Mouse (Mus musculus) cerebellum, adult 2 months (tissue): ENCODE results near the gene Srsf5. TPM values are rescaled to one million over a fixed set of nuclear protein-coding genes. Genes with fewer than 3 reads are reported as not detected.

ENCODE experiments used
- DNase-seq, 2 experiments: peaks; one replicate each; pipeline ENCODE4 v3.0.0; 2021
- H3K27ac ChIP-seq: fragments of 200-500 bp; 2 replicates; pipeline ENCODE4 v1.5.1; 2012; ENCODE audit warnings: low read length, control low read depth, inconsistent platforms; ENCODE audit not compliant: insufficient read depth
- H3K27me3 ChIP-seq: fragments of 200-500 bp; 2 replicates; pipeline ENCODE4 v1.6.1; 2012; ENCODE audit warnings: inconsistent platforms, mild to moderate bottlenecking, low read length, moderate library complexity; ENCODE audit not compliant: control insufficient read depth, insufficient read depth
- H3K4me1 ChIP-seq: fragments of 200-500 bp; 2 replicates; pipeline ENCODE4 v1.6.1; 2011; ENCODE audit warnings: low read length; ENCODE audit not compliant: control insufficient read depth, insufficient read depth
- H3K4me3 ChIP-seq: fragments of 200-500 bp; replicated peaks from 2 replicates; pipeline ENCODE3; 2011; ENCODE audit warnings: mild to moderate bottlenecking, low read depth, low read length, control low read depth; ENCODE audit not compliant: insufficient read depth
- CTCF ChIP-seq: fragments of 200-500 bp; IDR thresholded peaks from 2 replicates; pipeline ENCODE4 v1.5.1; 2011; ENCODE audit warnings: low read depth, mild to moderate bottlenecking, control low read depth, low read length, moderate library complexity, borderline replicate concordance; ENCODE audit not compliant: insufficient read depth
- POLR2A ChIP-seq: fragments of 200-500 bp; IDR thresholded peaks from 2 replicates; pipeline ENCODE4 v1.6.1; 2011; ENCODE audit warnings: low read length, control low read depth, borderline replicate concordance; ENCODE audit not compliant: insufficient read depth
- WGBS: fragments of 180-500 bp; shearing (Covaris S2); methylation state at CpG from one replicate; pipeline ENCODE4 v1.1.7; 2018; 5-methylcytosine and 5-hydroxymethylcytosine counted together
- polyA plus RNA-seq: library from polyadenylated mRNA; depleted of rRNA; stranded (reverse); fragments of >200 nt; gene quantifications from 2 replicates; pipeline ENCODE4 v1.2.3, GENCODE M21; 2012; rRNA removed

Srsf5 gene
- polyA plus RNA-seq, 1 experiment = 669 TPM

- 83% methylated on average over 10 of the region's 10 CpGs for WGBS
- H3K27ac ChIP-seq = no peak overlapping the region
- no peak overlapping the region for H3K4me3 ChIP-seq
- H3K4me1 ChIP-seq = peaks cover 3% of the 10 kb centered on the region; the same call in 1 of the 2 replicates
- H3K27me3 ChIP-seq = no peaks in the 10 kb centered on the region
- no peak for DNase-seq
- TF ChIP-seq POLR2A (no peak), CTCF (no peak)
Observed at GRCm38 (mm10) chr12:80991806-80992205, 46.5 kb downstream of the Srsf5 start.

DNA sequence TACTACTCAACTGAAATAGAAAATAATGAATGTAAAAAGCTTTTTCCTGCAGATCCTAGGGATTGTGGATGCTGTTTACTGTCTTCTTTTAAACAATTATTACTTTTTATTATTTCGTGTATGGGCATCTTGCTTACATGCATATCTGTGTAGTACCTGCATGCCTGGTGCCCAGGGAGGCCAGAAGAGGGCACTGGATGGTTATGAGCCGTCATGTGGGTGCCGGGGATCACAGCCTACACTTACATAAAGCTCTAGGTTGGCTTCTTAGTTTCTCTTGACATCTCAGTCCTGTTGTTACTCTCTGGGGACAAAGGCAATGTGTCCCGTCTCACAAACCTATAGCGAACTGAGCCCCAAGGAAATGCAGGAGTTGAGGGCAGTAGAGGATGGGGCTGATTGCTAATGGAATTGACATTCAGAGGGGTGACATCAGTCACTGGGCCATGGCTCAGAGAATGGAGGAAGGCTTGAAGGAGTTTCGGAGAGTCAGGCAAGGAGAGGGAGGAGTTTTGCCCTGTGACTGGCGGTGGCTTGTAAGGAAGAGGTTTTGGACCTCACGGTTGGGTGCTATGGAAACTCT, 47.3 kb downstream of the Srsf5 start:
- Histone ChIP-seq H3K27me3 (no peaks in the 10 kb centered on the region), H3K27ac (no peak overlapping the region), H3K4me1 (peaks cover 3% of the 10 kb centered on the region; the same call in 1 of the 2 replicates), H3K4me3 (no peak overlapping the region)
- WGBS = 77% methylated on average over 8 of the region's 8 CpGs
- no peak for TF ChIP-seq POLR2A
- TF ChIP-seq CTCF = peak; percentile 7; the same call in 1 of the 2 replicates
- no peak for DNase-seq

DNA sequence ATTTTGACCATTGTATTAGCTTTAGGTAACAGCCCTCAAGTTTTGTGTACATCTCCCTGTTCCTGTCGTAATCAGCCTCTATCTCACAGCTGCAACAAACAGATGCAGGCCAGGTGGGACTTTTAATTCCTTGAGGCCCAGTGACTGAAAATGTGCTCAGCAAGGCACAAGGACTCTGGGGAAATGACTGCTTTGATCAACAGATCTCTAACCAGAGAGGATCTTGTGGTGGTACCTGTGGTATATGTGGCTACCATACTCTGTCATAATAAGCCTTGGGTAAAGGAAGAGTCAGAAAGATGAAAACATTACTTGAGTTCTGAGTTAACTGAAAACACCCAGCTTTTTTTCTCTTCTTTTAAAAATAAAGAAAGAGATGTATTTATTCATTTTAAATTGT, 48.5 kb downstream of the Srsf5 start:
- TF ChIP-seq POLR2A (no peak), CTCF (no peak)
- 92% methylated on average over 1 of the region's 1 CpGs for WGBS
- H3K4me3 ChIP-seq = no peak overlapping the region
- peaks cover 3% of the 10 kb centered on the region; the same call in 1 of the 2 replicates for H3K4me1 ChIP-seq
- no peaks in the 10 kb centered on the region for H3K27me3 ChIP-seq
- no peak overlapping the region for H3K27ac ChIP-seq
- DNase-seq = no peak

DNA sequence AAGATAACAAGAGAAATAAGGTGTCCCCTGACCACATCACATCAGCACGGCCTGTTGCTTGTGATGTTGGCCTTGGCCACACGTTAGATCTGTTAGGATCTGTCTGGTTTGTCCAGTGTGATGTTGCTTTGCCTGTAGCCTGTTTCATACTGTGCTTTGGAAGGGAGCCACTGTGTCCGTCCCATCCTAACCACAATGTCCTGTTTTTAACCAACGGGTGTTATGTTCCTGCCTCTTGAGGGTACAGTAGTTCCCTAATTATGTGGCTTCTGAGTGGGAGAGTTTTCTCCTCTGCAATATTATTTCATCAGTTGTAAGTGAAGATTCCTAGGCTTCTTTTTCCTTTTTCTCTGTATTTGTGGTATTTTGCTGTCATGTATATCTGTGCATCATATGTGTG, 50.0 kb downstream of the Srsf5 start:
- Histone ChIP-seq H3K4me1 (no peaks in the 10 kb centered on the region), H3K27me3 (no peaks in the 10 kb centered on the region), H3K27ac (no peak overlapping the region), H3K4me3 (no peak overlapping the region)
- TF ChIP-seq POLR2A (no peak), CTCF (no peak)
- no peak for DNase-seq
- whole genome bisulfite sequencing = 85% methylated on average over 4 of the region's 4 CpGs

DNA sequence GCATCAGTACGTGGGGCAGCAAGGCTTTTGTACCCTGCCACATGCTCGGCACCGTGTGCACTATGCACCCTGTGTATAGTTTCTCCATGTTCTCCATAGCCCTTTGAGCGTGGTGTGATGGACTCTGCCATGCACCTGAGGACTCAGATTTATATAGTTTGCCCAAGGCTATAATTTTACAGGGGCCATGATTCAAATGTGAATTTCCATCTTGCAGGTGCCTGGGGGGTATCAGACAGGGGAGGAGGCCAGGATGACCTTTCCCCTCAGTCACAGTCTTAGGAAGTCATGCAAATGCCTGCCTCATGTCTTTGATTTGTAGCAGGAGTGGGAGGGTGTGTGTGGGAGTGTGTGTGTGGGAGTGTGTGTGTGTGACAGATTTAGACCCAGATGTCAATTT, 52.3 kb downstream of the Srsf5 start:
- TF ChIP-seq CTCF = no peak
- TF ChIP-seq POLR2A = no peak

GRCm38 (mm10) chr12:80998528-80999221, 53.4 kb downstream of the Srsf5 start:
- no peaks in the 10 kb centered on the region for H3K4me1 ChIP-seq
- H3K27me3 ChIP-seq = no peaks in the 10 kb centered on the region
- no peak overlapping the region for H3K27ac ChIP-seq
- no peak overlapping the region for H3K4me3 ChIP-seq
- no peak for DNase-seq
- TF ChIP-seq POLR2A (no peak), CTCF (no peak)
- 5% methylated on average over 33 of the region's 33 CpGs for WGBS

More for the DNA sequence above, 52.3 kb downstream of the Srsf5 start:
- no peaks in the 10 kb centered on the region for H3K4me1 ChIP-seq
- H3K27me3 ChIP-seq = no peaks in the 10 kb centered on the region
- no peak overlapping the region for H3K27ac ChIP-seq
- H3K4me3 ChIP-seq = no peak overlapping the region
- no peak for DNase-seq
- 76% methylated on average over 4 of the region's 4 CpGs for WGBS

Other genes starting within 250 kb of the Srsf5 start
- 4.9 and 5.4 TPM in 2 replicates for gene Ccdc177, start 184.8 kb upstream of the Srsf5 start, polyA plus RNA-seq
- 46.3 and 54.8 TPM in 2 replicates for gene Susd6, start 155.0 kb upstream of the Srsf5 start, polyA plus RNA-seq
- not detected in 2 replicates for gene Slc10a1, start 23.2 kb downstream of the Srsf5 start, polyA plus RNA-seq
- 10.3 and 10.8 TPM in 2 replicates for gene Smoc1, start 81.3 kb downstream of the Srsf5 start, polyA plus RNA-seq